Mouse (Mus musculus) stomach, embryonic 14.5 days (tissue): ENCODE measurements around the gene Lingo2. TPM values are rescaled to one million over a fixed set of nuclear protein-coding genes. Genes with fewer than 3 reads are reported as not detected.
"Not testable (repeated sequence)": the region's sequence is repeated elsewhere in the genome, so short reads cannot be mapped to it uniquely, and the experiment has no call there.

ENCODE experiments used
- ATAC-seq: fragments of 200-750 bp; cut with Nextera tagmentation; 2 replicates; pipeline ENCODE4 v1.8.0; 2017; ENCODE audit warnings: low read depth, moderate TSS enrichment; ENCODE audit not compliant: insufficient number of reproducible peaks, insufficient read depth, low FRiP score
- H3K27ac ChIP-seq: fragments of 300-500 bp; sonication (generic); 2 replicates; pipeline ENCODE4 v1.5.1; 2014; ENCODE audit warnings: mild to moderate bottlenecking, low read length, moderate library complexity, mixed read lengths
- H3K27me3 ChIP-seq: fragments of 300-500 bp; sonication (generic); 2 replicates; pipeline ENCODE4 v1.6.1; 2014; ENCODE audit warnings: low read length, control low read depth, mixed read lengths; ENCODE audit not compliant: control insufficient read depth, insufficient read depth
- H3K36me3 ChIP-seq: fragments of 300-500 bp; sonication (generic); 2 replicates; pipeline ENCODE4 v1.6.1; 2014; ENCODE audit warnings: mild to moderate bottlenecking, control low read depth, low read length, moderate library complexity, mixed read lengths; ENCODE audit not compliant: control insufficient read depth, insufficient read depth
- H3K4me1 ChIP-seq: fragments of 300-500 bp; sonication (generic); 2 replicates; pipeline ENCODE4 v1.6.1; 2014; ENCODE audit warnings: low read length, control low read depth, mixed read lengths; ENCODE audit not compliant: control insufficient read depth, insufficient read depth
- H3K4me2 ChIP-seq: fragments of 300-500 bp; sonication (generic); replicated peaks from 2 replicates; pipeline ENCODE4 v1.6.1; 2014; ENCODE audit warnings: low read depth, low read length, control low read depth
- H3K4me3 ChIP-seq: fragments of 300-500 bp; sonication (generic); 2 replicates; pipeline ENCODE4 v1.5.1; 2014; ENCODE audit warnings: low read depth, low read length, control low read depth
- H3K9ac ChIP-seq: fragments of 300-500 bp; sonication (generic); replicated peaks from 2 replicates; pipeline ENCODE4 v1.6.1; 2014; ENCODE audit warnings: low read depth, mild to moderate bottlenecking, control low read depth, low read length, moderate library complexity, mixed read lengths
- H3K9me3 ChIP-seq: fragments of 300-500 bp; sonication (generic); 2 replicates; pipeline ENCODE4 v1.6.1; 2016; ENCODE audit warnings: low read depth, low read length, control low read depth; ENCODE audit not compliant: control insufficient read depth
- whole genome bisulfite sequencing: fragments of 180-500 bp; shearing (Covaris S2); extraction: QIAGEN DNeasy Blood & Tissue Kit; methylation state at CpG from one replicate; pipeline ENCODE4 v1.1.7; 2014; 5-methylcytosine and 5-hydroxymethylcytosine counted together
- polyA plus RNA-seq: library from polyadenylated mRNA; unstranded; fragments of >200 nt; fragmentation: Nextera tagmentation; extraction: Ambion mirVana; gene quantifications from 2 replicates; pipeline ENCODE4 v1.2.1, GENCODE M21; 2014

Lingo2 gene
- polyA plus RNA-seq, 1 experiment from 2014 or later = 2.0 TPM

DNA sequence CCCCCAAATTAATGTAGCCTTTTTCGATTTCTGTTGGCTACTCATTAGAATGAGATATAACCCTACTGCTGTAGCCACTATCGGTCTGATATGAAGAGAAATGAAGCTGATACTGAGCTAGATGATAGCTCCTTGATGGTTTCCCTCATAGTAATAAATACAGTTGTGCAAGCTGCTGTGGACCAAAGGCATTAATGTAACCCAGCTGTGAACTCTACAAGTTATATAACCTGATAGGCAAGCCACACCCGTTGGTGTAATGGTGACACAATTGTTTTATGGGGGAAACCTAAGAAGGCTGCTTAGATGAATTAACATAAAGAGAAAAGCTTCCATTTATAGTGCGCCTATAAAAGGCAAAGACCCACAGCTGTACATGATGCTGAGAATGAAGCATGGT is 856.1 kb downstream of the Lingo2 start:
- 83% methylated on average over 4 of the region's 4 CpGs for WGBS
- ATAC-seq = no peak

DNA sequence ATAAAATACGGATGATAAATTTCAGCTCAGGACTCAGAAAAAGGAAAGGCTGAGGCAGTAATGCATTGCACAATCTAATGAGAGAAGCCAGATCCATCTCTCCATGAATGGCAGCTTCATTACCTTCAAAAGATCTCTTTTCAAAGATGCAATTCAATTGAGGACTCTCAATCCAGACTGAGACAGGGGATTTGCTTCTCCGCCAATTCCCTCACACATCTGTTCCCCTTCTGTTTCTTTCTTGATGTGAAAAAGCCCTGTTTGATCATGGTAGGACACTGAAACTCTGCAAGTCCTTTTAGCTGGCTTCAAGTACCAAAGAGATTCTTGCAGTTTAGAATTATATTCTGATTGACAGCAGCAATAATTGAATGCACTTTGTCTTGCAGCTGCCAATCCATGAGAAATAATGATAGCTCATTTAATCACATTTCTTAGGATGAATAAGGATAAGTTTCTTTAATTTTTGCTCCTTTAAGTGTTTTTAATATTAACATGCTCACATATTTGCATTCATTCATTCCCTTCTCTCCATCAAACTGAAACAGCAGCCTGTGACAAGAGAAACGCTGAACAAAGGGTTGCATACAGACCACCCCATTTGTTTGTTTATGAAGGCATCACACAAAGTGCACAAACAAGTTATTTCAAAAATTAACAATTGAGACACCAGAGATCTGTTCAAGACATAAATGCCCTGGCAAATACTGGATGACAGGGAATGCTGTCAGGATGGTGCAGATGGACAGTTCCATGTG is 870.3 kb downstream of the Lingo2 start:
- H3K27ac ChIP-seq = no peak overlapping the region
- H3K4me1 ChIP-seq = no peaks in the 10 kb centered on the region
- ATAC-seq = no peak
- no peak overlapping the region for H3K9ac ChIP-seq
- H3K27me3 ChIP-seq = no peaks in the 10 kb centered on the region
- WGBS = 75% methylated on average over 3 of the region's 3 CpGs
- H3K36me3 ChIP-seq = no peaks in the 10 kb centered on the region
- no peaks in the 10 kb centered on the region for H3K9me3 ChIP-seq
- no peak overlapping the region for H3K4me2 ChIP-seq
- no peak overlapping the region for H3K4me3 ChIP-seq

More for the DNA sequence above, 856.1 kb downstream of the Lingo2 start:
- Histone ChIP-seq H3K4me3 (no peak overlapping the region), H3K27me3 (no peaks in the 10 kb centered on the region), H3K4me1 (no peaks in the 10 kb centered on the region), H3K9me3 (no peaks in the 10 kb centered on the region), H3K27ac (no peak overlapping the region), H3K36me3 (no peaks in the 10 kb centered on the region), H3K9ac (no peak overlapping the region), H3K4me2 (no peak overlapping the region)

- no peak overlapping the region for H3K27ac ChIP-seq
- no peaks in the 10 kb centered on the region for H3K4me1 ChIP-seq
- H3K9me3 ChIP-seq = no peaks in the 10 kb centered on the region
- no peak overlapping the region for H3K4me3 ChIP-seq
- H3K9ac ChIP-seq = no peak overlapping the region
- no peak for ATAC-seq
- 87% methylated on average over 6 of the region's 6 CpGs for WGBS
- H3K27me3 ChIP-seq = no peaks in the 10 kb centered on the region
- H3K36me3 ChIP-seq = no peaks in the 10 kb centered on the region
- no peak overlapping the region for H3K4me2 ChIP-seq
Observed at GRCm38 (mm10) chr4:36078910-36079525, 872.5 kb downstream of the Lingo2 start.

DNA sequence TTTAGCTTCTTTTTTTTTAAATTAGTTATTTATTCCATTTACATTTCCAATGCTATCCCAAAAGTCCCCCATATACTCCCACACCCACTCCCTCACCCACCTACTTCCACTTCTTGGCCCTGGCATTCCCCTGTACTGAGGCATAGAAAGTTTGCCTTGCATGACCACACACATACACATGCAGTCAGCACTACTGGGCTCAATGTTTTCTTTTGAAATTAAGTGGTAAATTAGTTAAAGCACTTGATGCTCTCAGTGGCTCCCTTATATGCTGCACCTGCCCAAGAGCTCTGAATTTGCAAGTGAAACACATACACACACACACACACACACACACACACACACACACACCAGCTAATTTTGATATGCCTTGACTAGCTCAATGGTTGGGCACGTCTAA is 886.8 kb downstream of the Lingo2 start:
- not testable (repeated sequence) for ATAC-seq
- 63% methylated on average over 1 of the region's 1 CpGs for WGBS

GRCm38 (mm10) chr4:36052791-36053376 is 898.7 kb downstream of the Lingo2 start:
- Histone ChIP-seq H3K27ac (no peak overlapping the region), H3K4me2 (no peak overlapping the region), H3K9ac (no peak overlapping the region), H3K9me3 (no peaks in the 10 kb centered on the region), H3K4me3 (no peak overlapping the region), H3K36me3 (no peaks in the 10 kb centered on the region), H3K4me1 (no peaks in the 10 kb centered on the region), H3K27me3 (no peaks in the 10 kb centered on the region)
- 34% methylated on average over 6 of the region's 6 CpGs for WGBS
- ATAC-seq = no peak

More for the DNA sequence above, 886.8 kb downstream of the Lingo2 start:
- H3K27me3 ChIP-seq, H3K36me3 ChIP-seq, H3K27ac ChIP-seq, H3K4me2 ChIP-seq, H3K9me3 ChIP-seq, H3K4me1 ChIP-seq, H3K4me3 ChIP-seq, H3K9ac ChIP-seq: not testable (repeated sequence)

GRCm38 (mm10) chr4:36040361-36040760 is 911.2 kb downstream of the Lingo2 start:
- WGBS = 88% methylated on average over 3 of the region's 3 CpGs
- Histone ChIP-seq H3K4me2 (no peak overlapping the region), H3K4me1 (no peaks in the 10 kb centered on the region), H3K27me3 (no peaks in the 10 kb centered on the region), H3K27ac (no peak overlapping the region), H3K36me3 (no peaks in the 10 kb centered on the region), H3K9me3 (no peaks in the 10 kb centered on the region), H3K9ac (no peak overlapping the region), H3K4me3 (no peak overlapping the region)
- ATAC-seq = no peak

DNA sequence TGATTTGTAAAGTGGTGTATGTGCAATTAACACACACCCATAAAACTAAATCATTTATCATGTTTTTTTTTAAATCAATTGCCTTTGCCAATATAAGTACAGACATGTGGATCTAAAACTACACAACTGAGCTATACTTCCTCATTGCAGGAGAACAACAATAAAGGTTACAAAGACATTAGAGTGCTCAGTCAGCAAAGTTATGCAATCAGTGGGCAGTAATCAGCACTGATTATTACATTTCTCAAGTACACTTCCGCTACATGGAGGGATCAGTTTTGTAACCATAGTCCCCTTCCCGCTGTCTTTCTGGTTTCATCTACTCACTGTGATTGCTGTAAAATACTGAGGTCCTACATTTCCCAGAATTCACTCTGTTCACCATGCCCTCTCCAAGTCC is 912.8 kb downstream of the Lingo2 start:
- no peaks in the 10 kb centered on the region for H3K9me3 ChIP-seq
- no peak overlapping the region for H3K9ac ChIP-seq
- H3K27me3 ChIP-seq = no peaks in the 10 kb centered on the region
- WGBS = 90% methylated on average over 2 of the region's 2 CpGs
- H3K4me3 ChIP-seq = no peak overlapping the region
- no peak overlapping the region for H3K27ac ChIP-seq
- no peaks in the 10 kb centered on the region for H3K4me1 ChIP-seq
- H3K36me3 ChIP-seq = no peaks in the 10 kb centered on the region
- no peak overlapping the region for H3K4me2 ChIP-seq
- ATAC-seq = no peak

DNA sequence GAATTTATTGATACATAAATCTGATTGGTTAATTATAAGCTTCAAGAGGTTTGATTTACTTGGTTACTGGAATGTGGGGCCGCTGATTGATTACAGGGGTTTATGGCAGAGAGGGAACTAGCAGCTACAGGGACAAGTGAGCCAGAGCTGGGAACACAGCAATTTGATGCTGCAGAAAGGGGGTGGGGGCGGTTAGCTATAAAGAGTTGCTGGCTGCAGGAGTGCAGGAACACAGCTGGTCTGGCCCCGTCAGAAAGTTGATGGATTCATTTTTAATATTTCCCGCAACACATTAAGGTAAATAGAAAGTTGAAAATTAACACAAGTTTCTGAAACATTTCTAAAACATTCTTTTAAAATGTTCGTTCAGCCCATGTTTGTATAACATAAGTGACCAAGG is 919.5 kb downstream of the Lingo2 start:
- Histone ChIP-seq H3K4me1 (0 out of 2 replicates have a peak, but pooled peaks cover 3% of the 10 kb centered on the region), H3K9ac (no peak overlapping the region), H3K4me2 (no peak overlapping the region), H3K9me3 (no peaks in the 10 kb centered on the region), H3K27ac (no peak overlapping the region), H3K27me3 (no peaks in the 10 kb centered on the region), H3K4me3 (no peak overlapping the region), H3K36me3 (no peaks in the 10 kb centered on the region)
- ATAC-seq = peak; percentile 77; the same call in 1 of the 2 replicates
- 30% methylated on average over 5 of the region's 5 CpGs for WGBS
